Mouse (Mus musculus): Measurements from ENCODE around the gene Pald1.
A peak's percentile ranks its signal among the peaks of the same experiment; 100 is the strongest.

Gene Pald1

GRCm38 (mm10) chr10:61383021-61383714 is at the start of gene Pald1:
TSS of gene Pald1 (minus strand) at chr10:61383530.
- peak; percentile 47 for DNase-seq (ENCODE audit: low spot score)

- peak; percentile 42 for DNase-seq (ENCODE audit: low spot score)
Observed at GRCm38 (mm10) chr10:61431375-61431774, 48.0 kb upstream of the Pald1 start.

- DNase-seq (ENCODE audit: low spot score), result no peak
Observed at GRCm38 (mm10) chr10:61429043-61429442, 45.7 kb upstream of the Pald1 start.

- DNase-seq (ENCODE audit: low spot score), result no peak
Observed at GRCm38 (mm10) chr10:61428416-61428815, 45.1 kb upstream of the Pald1 start.

- DNase-seq (ENCODE audit: low spot score), result no peak
Observed at GRCm38 (mm10) chr10:61427951-61428350, 44.6 kb upstream of the Pald1 start.

- no peak for DNase-seq (ENCODE audit: low spot score)
Observed at GRCm38 (mm10) chr10:61426251-61426757, 43.0 kb upstream of the Pald1 start.

GRCm38 (mm10) chr10:61425047-61425446 is 41.7 kb upstream of the Pald1 start:
- DNase-seq (ENCODE audit: low spot score), result no peak

GRCm38 (mm10) chr10:61424500-61424899 is 41.2 kb upstream of the Pald1 start:
- no peak for DNase-seq (ENCODE audit: low spot score)

- DNase-seq (ENCODE audit: low spot score), result no peak
Observed at GRCm38 (mm10) chr10:61423289-61423688, 40.0 kb upstream of the Pald1 start.

GRCm38 (mm10) chr10:61422861-61423260 is 39.5 kb upstream of the Pald1 start:
- no peak for DNase-seq (ENCODE audit: low spot score)

- no peak for DNase-seq (ENCODE audit: low spot score)
Observed at GRCm38 (mm10) chr10:61420011-61420410, 36.7 kb upstream of the Pald1 start.

- DNase-seq (ENCODE audit: low spot score), result no peak
Observed at GRCm38 (mm10) chr10:61419146-61419545, 35.8 kb upstream of the Pald1 start.

- DNase-seq (ENCODE audit: low spot score), result no peak
Observed at GRCm38 (mm10) chr10:61418131-61418900, 35.0 kb upstream of the Pald1 start.

- DNase-seq (ENCODE audit: low spot score), result no peak
Observed at GRCm38 (mm10) chr10:61417672-61418071, 34.3 kb upstream of the Pald1 start, which contains the start of gene Nodal. TSS of gene Nodal (plus strand) at chr10:61417972.

- DNase-seq (ENCODE audit: low spot score), result no peak
Observed at GRCm38 (mm10) chr10:61417046-61417445, 33.7 kb upstream of the Pald1 start.

- DNase-seq (ENCODE audit: low spot score), result no peak
Observed at GRCm38 (mm10) chr10:61416561-61416960, 33.2 kb upstream of the Pald1 start.

- no peak for DNase-seq (ENCODE audit: low spot score)
Observed at GRCm38 (mm10) chr10:61415890-61416289, 32.6 kb upstream of the Pald1 start.

GRCm38 (mm10) chr10:61415240-61415639 is 31.9 kb upstream of the Pald1 start:
- no peak for DNase-seq (ENCODE audit: low spot score)

- DNase-seq (ENCODE audit: low spot score), result no peak
Observed at GRCm38 (mm10) chr10:61412910-61413625, 29.7 kb upstream of the Pald1 start.

- DNase-seq (ENCODE audit: low spot score), result no peak
Observed at GRCm38 (mm10) chr10:61410193-61410592, 26.9 kb upstream of the Pald1 start.

GRCm38 (mm10) chr10:61409776-61410175 is 26.4 kb upstream of the Pald1 start:
- no peak for DNase-seq (ENCODE audit: low spot score)

GRCm38 (mm10) chr10:61405958-61406357 is 22.6 kb upstream of the Pald1 start:
- no peak for DNase-seq (ENCODE audit: low spot score)

GRCm38 (mm10) chr10:61402911-61403310 is 19.6 kb upstream of the Pald1 start:
- DNase-seq (ENCODE audit: low spot score), result no peak

Measured in left cerebral cortex, adult 11 months (tissue).